Mouse (Mus musculus): Measurements from ENCODE around the gene Sesn2. TPM values are rescaled to one million over a fixed set of nuclear protein-coding genes. Genes with fewer than 3 reads are reported as not detected.
A peak's percentile ranks its signal among the peaks of the same experiment; 100 is the strongest.

Gene Sesn2
- polyA plus RNA-seq, 1 experiment from 2014 or later, result 12.7 TPM

GRCm38 (mm10) chr4:132512080-132512479 lies 1.8 kb upstream of the Sesn2 start:
- Histone ChIP-seq H3K9me3 (no peaks in the 10 kb centered on the region), H3K9ac (no peak overlapping the region), H3K27ac (no peak overlapping the region), H3K4me3 (no peak overlapping the region), H3K4me2 (no peak overlapping the region), H3K4me1 (peaks cover 34% of the 10 kb centered on the region), H3K27me3 (no peaks in the 10 kb centered on the region), H3K36me3 (no peaks in the 10 kb centered on the region)
- no peak for ATAC-seq (ENCODE audit: borderline replicate concordance, extremely low read depth, low FRiP score, low TSS enrichment)
- WGBS, result 47% methylated on average over 3 of the region's 3 CpGs

GRCm38 (mm10) chr4:132509621-132510296 lies 542 bp downstream of the Sesn2 start:
- peak overlapping the region; percentile 92 for H3K27ac ChIP-seq
- under 1% methylated on average over 49 of the region's 52 CpGs for WGBS
- H3K27me3 ChIP-seq, result no peaks in the 10 kb centered on the region
- H3K4me2 ChIP-seq, result peak overlapping the region; percentile 94
- no peaks in the 10 kb centered on the region for H3K9me3 ChIP-seq
- ATAC-seq (ENCODE audit: borderline replicate concordance, extremely low read depth, low FRiP score, low TSS enrichment), result peak; percentile 82
- H3K4me3 ChIP-seq, result peak overlapping the region; percentile 85
- peak overlapping the region; percentile 78 for H3K9ac ChIP-seq
- H3K4me1 ChIP-seq, result peaks cover 31% of the 10 kb centered on the region
- no peaks in the 10 kb centered on the region for H3K36me3 ChIP-seq

- 50% methylated on average over 2 of the region's 2 CpGs for WGBS
- H3K9me3 ChIP-seq, result no peaks in the 10 kb centered on the region
- H3K4me3 ChIP-seq, result no peak overlapping the region
- ATAC-seq (ENCODE audit: borderline replicate concordance, extremely low read depth, low FRiP score, low TSS enrichment), result no peak
- H3K27ac ChIP-seq, result peak overlapping the region; percentile 25; the same call in 1 of the 2 replicates
- H3K4me2 ChIP-seq, result 0 out of 2 replicates have a peak overlapping the region, but pooled peaks have one; percentile 10
- peaks cover 25% of the 10 kb centered on the region for H3K4me1 ChIP-seq
- H3K9ac ChIP-seq, result peak overlapping the region; percentile 10; the same call in 1 of the 2 replicates
- H3K36me3 ChIP-seq, result no peaks in the 10 kb centered on the region
- no peaks in the 10 kb centered on the region for H3K27me3 ChIP-seq
Measured at GRCm38 (mm10) chr4:132507210-132507609, 3.1 kb downstream of the Sesn2 start.

- no peak overlapping the region for H3K27ac ChIP-seq
- no peak overlapping the region for H3K9ac ChIP-seq
- WGBS, result 78% methylated on average over 6 of the region's 6 CpGs
Measured at GRCm38 (mm10) chr4:132506250-132506649, 4.1 kb downstream of the Sesn2 start.

GRCm38 (mm10) chr4:132505800-132506199 lies 4.5 kb downstream of the Sesn2 start:
- H3K4me2 ChIP-seq, result no peak overlapping the region
- H3K9me3 ChIP-seq, result no peaks in the 10 kb centered on the region
- no peak overlapping the region for H3K27ac ChIP-seq

More at GRCm38 (mm10) chr4:132506250-132506649, 4.1 kb downstream of the Sesn2 start:
- ATAC-seq (ENCODE audit: borderline replicate concordance, extremely low read depth, low FRiP score, low TSS enrichment), result no peak
- no peak overlapping the region for H3K4me3 ChIP-seq
- H3K4me1 ChIP-seq, result peaks cover 25% of the 10 kb centered on the region
- H3K9me3 ChIP-seq, result no peaks in the 10 kb centered on the region
- no peaks in the 10 kb centered on the region for H3K27me3 ChIP-seq
- H3K36me3 ChIP-seq, result no peaks in the 10 kb centered on the region
- H3K4me2 ChIP-seq, result no peak overlapping the region

GRCm38 (mm10) chr4:132505034-132505738 lies 5.1 kb downstream of the Sesn2 start:
- 61% methylated on average over 6 of the region's 6 CpGs for WGBS
- H3K4me1 ChIP-seq, result peaks cover 21% of the 10 kb centered on the region
- H3K9me3 ChIP-seq, result no peaks in the 10 kb centered on the region
- H3K4me2 ChIP-seq, result no peak overlapping the region
- no peak overlapping the region for H3K27ac ChIP-seq
- no peak overlapping the region for H3K9ac ChIP-seq
- H3K27me3 ChIP-seq, result no peaks in the 10 kb centered on the region
- no peak for ATAC-seq (ENCODE audit: borderline replicate concordance, extremely low read depth, low FRiP score, low TSS enrichment)
- H3K4me3 ChIP-seq, result no peak overlapping the region
- H3K36me3 ChIP-seq, result no peaks in the 10 kb centered on the region

More at GRCm38 (mm10) chr4:132505800-132506199, 4.5 kb downstream of the Sesn2 start:
- H3K36me3 ChIP-seq, result no peaks in the 10 kb centered on the region
- no peak overlapping the region for H3K9ac ChIP-seq
- peaks cover 24% of the 10 kb centered on the region for H3K4me1 ChIP-seq
- H3K4me3 ChIP-seq, result no peak overlapping the region
- 75% methylated on average over 10 of the region's 10 CpGs for WGBS
- ATAC-seq (ENCODE audit: borderline replicate concordance, extremely low read depth, low FRiP score, low TSS enrichment), result no peak
- H3K27me3 ChIP-seq, result no peaks in the 10 kb centered on the region

GRCm38 (mm10) chr4:132503344-132503743 lies 7.0 kb downstream of the Sesn2 start:
- Histone ChIP-seq H3K27me3 (no peaks in the 10 kb centered on the region), H3K27ac (no peak overlapping the region), H3K36me3 (peaks cover 9% of the 10 kb centered on the region; the same call in 1 of the 2 replicates), H3K9ac (no peak overlapping the region), H3K9me3 (no peaks in the 10 kb centered on the region), H3K4me2 (no peak overlapping the region), H3K4me1 (peaks cover 13% of the 10 kb centered on the region), H3K4me3 (no peak overlapping the region)
- 75% methylated on average over 11 of the region's 11 CpGs for WGBS
- no peak for ATAC-seq (ENCODE audit: borderline replicate concordance, extremely low read depth, low FRiP score, low TSS enrichment)

- 0 out of 2 replicates have a peak, but pooled peaks cover 4% of the 10 kb centered on the region for H3K4me1 ChIP-seq
- no peak overlapping the region for H3K4me3 ChIP-seq
- no peaks in the 10 kb centered on the region for H3K9me3 ChIP-seq
- H3K9ac ChIP-seq, result no peak overlapping the region
- H3K36me3 ChIP-seq, result peaks cover 20% of the 10 kb centered on the region
- no peak for ATAC-seq (ENCODE audit: borderline replicate concordance, extremely low read depth, low FRiP score, low TSS enrichment)
- 92% methylated on average over 6 of the region's 6 CpGs for WGBS
- H3K27me3 ChIP-seq, result no peaks in the 10 kb centered on the region
- H3K4me2 ChIP-seq, result no peak overlapping the region
- H3K27ac ChIP-seq, result no peak overlapping the region
Measured at GRCm38 (mm10) chr4:132501639-132502038, 8.7 kb downstream of the Sesn2 start.

- H3K4me3 ChIP-seq, result no peak overlapping the region
- H3K9ac ChIP-seq, result no peak overlapping the region
- WGBS, result 85% methylated on average over 20 of the region's 20 CpGs
- H3K36me3 ChIP-seq, result peaks cover 50% of the 10 kb centered on the region
- no peak overlapping the region for H3K27ac ChIP-seq
- 0 out of 2 replicates have a peak, but pooled peaks cover 8% of the 10 kb centered on the region for H3K4me1 ChIP-seq
- no peak overlapping the region for H3K4me2 ChIP-seq
- no peak for ATAC-seq (ENCODE audit: borderline replicate concordance, extremely low read depth, low FRiP score, low TSS enrichment)
- H3K9me3 ChIP-seq, result no peaks in the 10 kb centered on the region
- no peaks in the 10 kb centered on the region for H3K27me3 ChIP-seq
Measured at GRCm38 (mm10) chr4:132494271-132494918, 15.9 kb downstream of the Sesn2 start.

- Histone ChIP-seq H3K4me1 (0 out of 2 replicates have a peak, but pooled peaks cover 8% of the 10 kb centered on the region), H3K27ac (no peak overlapping the region), H3K36me3 (peaks cover 37% of the 10 kb centered on the region), H3K27me3 (no peaks in the 10 kb centered on the region), H3K9me3 (no peaks in the 10 kb centered on the region), H3K9ac (no peak overlapping the region), H3K4me3 (no peak overlapping the region), H3K4me2 (no peak overlapping the region)
- 47% methylated on average over 10 of the region's 10 CpGs for WGBS
- ATAC-seq (ENCODE audit: borderline replicate concordance, extremely low read depth, low FRiP score, low TSS enrichment), result no peak
Measured at GRCm38 (mm10) chr4:132492178-132493060, 17.9 kb downstream of the Sesn2 start.

GRCm38 (mm10) chr4:132491748-132492147 lies 18.6 kb downstream of the Sesn2 start:
- 0 out of 2 replicates have a peak, but pooled peaks cover 8% of the 10 kb centered on the region for H3K4me1 ChIP-seq
- H3K27ac ChIP-seq, result no peak overlapping the region
- peaks cover 31% of the 10 kb centered on the region for H3K36me3 ChIP-seq
- H3K9me3 ChIP-seq, result no peaks in the 10 kb centered on the region
- no peaks in the 10 kb centered on the region for H3K27me3 ChIP-seq
- no peak overlapping the region for H3K4me3 ChIP-seq
- H3K4me2 ChIP-seq, result no peak overlapping the region
- no peak for ATAC-seq (ENCODE audit: borderline replicate concordance, extremely low read depth, low FRiP score, low TSS enrichment)
- 69% methylated on average over 6 of the region's 6 CpGs for WGBS
- no peak overlapping the region for H3K9ac ChIP-seq

All from lung, embryonic 15.5 days (tissue).